Mouse (Mus musculus): ENCODE data around the gene Fut2. TPM values are rescaled to one million over a fixed set of nuclear protein-coding genes. Genes with fewer than 3 reads are reported as not detected.

The Fut2 gene
- polyA plus RNA-seq, 1 experiment, result 1.2 TPM

GRCm38 (mm10) chr7:45649351-45649750, 16.8 kb downstream of the Fut2 start:
- 48% methylated on average over 8 of the region's 8 CpGs for WGBS
- H3K36me3 ChIP-seq (ENCODE audit: control insufficient read depth, insufficient read depth, low read length), result no peaks in the 10 kb centered on the region
- peaks cover 13% of the 10 kb centered on the region for H3K27me3 ChIP-seq (ENCODE audit: control insufficient read depth, insufficient read depth, low read length)
- H3K4me3 ChIP-seq (ENCODE audit: low read depth, low read length), result no peak overlapping the region
- TF ChIP-seq CTCF (IDR thresholded peaks at IDR 0.05; ENCODE audit: extremely low read depth, insufficient read length, insufficient replicate concordance, low read depth, low read length) (no peak), POLR2A (IDR thresholded peaks at IDR 0.05; ENCODE audit: low read depth, low read length) (no peak)
- H3K27ac ChIP-seq (ENCODE audit: insufficient read depth, low read depth, low read length), result no peak overlapping the region
- no peaks in the 10 kb centered on the region for H3K4me1 ChIP-seq (ENCODE audit: control insufficient read depth, insufficient read depth, insufficient read length, low read length)

GRCm38 (mm10) chr7:45646671-45647070, 19.5 kb downstream of the Fut2 start:
- Histone ChIP-seq H3K36me3 (ENCODE audit: control insufficient read depth, insufficient read depth, low read length) (no peaks in the 10 kb centered on the region), H3K27me3 (ENCODE audit: control insufficient read depth, insufficient read depth, low read length) (peaks cover 24% of the 10 kb centered on the region), H3K4me3 (ENCODE audit: low read depth, low read length) (no peak overlapping the region), H3K27ac (ENCODE audit: insufficient read depth, low read depth, low read length) (no peak overlapping the region), H3K4me1 (ENCODE audit: control insufficient read depth, insufficient read depth, insufficient read length, low read length) (peaks cover 2% of the 10 kb centered on the region; the same call in 1 of the 2 replicates)
- 82% methylated on average over 4 of the region's 4 CpGs for WGBS
- no peak for TF ChIP-seq POLR2A (IDR thresholded peaks at IDR 0.05; ENCODE audit: low read depth, low read length)
- no peak for TF ChIP-seq CTCF (IDR thresholded peaks at IDR 0.05; ENCODE audit: extremely low read depth, insufficient read length, insufficient replicate concordance, low read depth, low read length)

- TF ChIP-seq POLR2A (IDR thresholded peaks at IDR 0.05; ENCODE audit: low read depth, low read length), result no peak
- no peak for TF ChIP-seq CTCF (IDR thresholded peaks at IDR 0.05; ENCODE audit: extremely low read depth, insufficient read length, insufficient replicate concordance, low read depth, low read length)
- no peak overlapping the region for H3K4me3 ChIP-seq (ENCODE audit: low read depth, low read length)
- H3K27ac ChIP-seq (ENCODE audit: insufficient read depth, low read depth, low read length), result no peak overlapping the region
- H3K4me1 ChIP-seq (ENCODE audit: control insufficient read depth, insufficient read depth, insufficient read length, low read length), result peaks cover 2% of the 10 kb centered on the region; the same call in 1 of the 2 replicates
- WGBS, result 83% methylated on average over 7 of the region's 7 CpGs
- H3K36me3 ChIP-seq (ENCODE audit: control insufficient read depth, insufficient read depth, low read length), result no peaks in the 10 kb centered on the region
- H3K27me3 ChIP-seq (ENCODE audit: control insufficient read depth, insufficient read depth, low read length), result peaks cover 26% of the 10 kb centered on the region
Measured at GRCm38 (mm10) chr7:45645591-45645971, 20.6 kb downstream of the Fut2 start.

- Histone ChIP-seq H3K27ac (ENCODE audit: insufficient read depth, low read depth, low read length) (no peak overlapping the region), H3K27me3 (ENCODE audit: control insufficient read depth, insufficient read depth, low read length) (peaks cover 27% of the 10 kb centered on the region), H3K4me1 (ENCODE audit: control insufficient read depth, insufficient read depth, insufficient read length, low read length) (peaks cover 2% of the 10 kb centered on the region; the same call in 1 of the 2 replicates), H3K36me3 (ENCODE audit: control insufficient read depth, insufficient read depth, low read length) (no peaks in the 10 kb centered on the region), H3K4me3 (ENCODE audit: low read depth, low read length) (no peak overlapping the region)
- 69% methylated on average over 6 of the region's 6 CpGs for WGBS
- TF ChIP-seq CTCF (IDR thresholded peaks at IDR 0.05; ENCODE audit: extremely low read depth, insufficient read length, insufficient replicate concordance, low read depth, low read length), result no peak
- no peak for TF ChIP-seq POLR2A (IDR thresholded peaks at IDR 0.05; ENCODE audit: low read depth, low read length)
Measured at GRCm38 (mm10) chr7:45644872-45645590, 21.2 kb downstream of the Fut2 start.

- Histone ChIP-seq H3K36me3 (ENCODE audit: control insufficient read depth, insufficient read depth, low read length) (no peaks in the 10 kb centered on the region), H3K4me3 (ENCODE audit: low read depth, low read length) (peak overlapping the region; percentile 17), H3K27ac (ENCODE audit: insufficient read depth, low read depth, low read length) (no peak overlapping the region; the same call in 1 of the 2 replicates), H3K4me1 (ENCODE audit: control insufficient read depth, insufficient read depth, insufficient read length, low read length) (peaks cover 4% of the 10 kb centered on the region; the same call in 1 of the 2 replicates), H3K27me3 (ENCODE audit: control insufficient read depth, insufficient read depth, low read length) (peaks cover 27% of the 10 kb centered on the region)
- 27% methylated on average over 18 of the region's 18 CpGs for WGBS
- TF ChIP-seq POLR2A (IDR thresholded peaks at IDR 0.05; ENCODE audit: low read depth, low read length), result no peak
- no peak for TF ChIP-seq CTCF (IDR thresholded peaks at IDR 0.05; ENCODE audit: extremely low read depth, insufficient read length, insufficient replicate concordance, low read depth, low read length)
Measured at GRCm38 (mm10) chr7:45644183-45644582, 22.0 kb downstream of the Fut2 start.

- no peak for TF ChIP-seq CTCF (IDR thresholded peaks at IDR 0.05; ENCODE audit: extremely low read depth, insufficient read length, insufficient replicate concordance, low read depth, low read length)
- H3K4me1 ChIP-seq (ENCODE audit: control insufficient read depth, insufficient read depth, insufficient read length, low read length), result peaks cover 4% of the 10 kb centered on the region; the same call in 1 of the 2 replicates
- WGBS, result 8% methylated on average over 28 of the region's 28 CpGs
- H3K27ac ChIP-seq (ENCODE audit: insufficient read depth, low read depth, low read length), result peak overlapping the region; percentile 30
- no peaks in the 10 kb centered on the region for H3K36me3 ChIP-seq (ENCODE audit: control insufficient read depth, insufficient read depth, low read length)
- peak overlapping the region; percentile 33 for H3K4me3 ChIP-seq (ENCODE audit: low read depth, low read length)
- peaks cover 27% of the 10 kb centered on the region for H3K27me3 ChIP-seq (ENCODE audit: control insufficient read depth, insufficient read depth, low read length)
Measured at GRCm38 (mm10) chr7:45643441-45644178, 22.6 kb downstream of the Fut2 start.
